In genomic region chr13:46822200-46822599, GRCm38 (mm10) we compare ENCODE assay signal across 24 mouse cellular contexts.
DNase-seq lines count a peak whose midpoint lies in the region; ATAC-seq and TF ChIP-seq lines count a peak whose summit lies in the region.
"Had no signal": no experiment of that assay in that cellular context is flagged by ENCODE, and none has a peak within 500 bp of the region (broad histone marks: within the 10 kb centered on the region; RNA-seq: fewer than 3 reads in every experiment).

No protein-coding gene starts in this region.

- no peak overlapping the region for H3K27ac ChIP-seq in MEL (ENCODE audit: control insufficient read depth, low read depth, low read length)
- H3K27ac ChIP-seq in midbrain, embryonic 15.5 days: no peak overlapping the region
- H3K27ac ChIP-seq: heart, adult 2 months; heart, embryonic 10.5 days; hindbrain, embryonic 10.5 days; hindbrain, embryonic 13.5 days; intestine, embryonic 15.5 days had no signal

- ATAC-seq in common myeloid progenitor, adult 5-6 weeks (replicated peaks; ENCODE audit: low read depth, poor library complexity, severe bottlenecking): peak; percentile 54
- no peak for ATAC-seq in midbrain, embryonic 15.5 days (replicated peaks)
- ATAC-seq: CD4-positive, CD25-positive, alpha-beta regulatory T cell, adult 4 months; forebrain, embryonic 16.5 days; hindbrain, embryonic 16.5 days; intestine, embryonic 15.5 days; Patski had no signal

- peak; percentile 59 to 73 for TF ChIP-seq EP300 in MEL (IDR thresholded peaks at IDR 0.05; ENCODE audit: low read depth in 1 of 2, low read length in 2 of 2)

- peak overlapping the region in 1 of 2 experiments; percentile 17; a peak in 1 of 4 replicates for H3K4me3 ChIP-seq in MEL (ENCODE audit: control insufficient read depth in 1 of 2, insufficient read depth in 1 of 2, low read depth in 2 of 2, low read length in 2 of 2)
- H3K4me3 ChIP-seq in midbrain, embryonic 15.5 days: no peak overlapping the region
- H3K4me3 ChIP-seq: heart, adult 2 months; heart, embryonic 10.5 days; hindbrain, embryonic 10.5 days; hindbrain, embryonic 13.5 days; intestine, embryonic 15.5 days had no signal

- H3K36me3 ChIP-seq in MEL (ENCODE audit: control insufficient read depth in 1 of 2, insufficient read depth in 2 of 2, low read length in 2 of 2): no peaks in the 10 kb centered on the region
- H3K36me3 ChIP-seq in midbrain, embryonic 15.5 days (replicated peaks): peaks cover 13% of the 10 kb centered on the region; the same call in 1 of the 2 replicates

- no peak for TF ChIP-seq CTCF in MEL (IDR thresholded peaks at IDR 0.05 in 2 of 3, conservative IDR thresholded peaks at IDR 0.05 in 1 of 3; ENCODE audit: control insufficient read depth in 1 of 3, insufficient read depth in 1 of 3, low read depth in 2 of 3, low read length in 3 of 3, poor library complexity in 1 of 3, severe bottlenecking in 1 of 3)

- peaks cover 0 to 13% of the 10 kb centered on the region in 2 experiments; a peak in 2 of 4 replicates for H3K4me1 ChIP-seq in MEL (ENCODE audit: control insufficient read depth in 1 of 2, insufficient read depth in 2 of 2, low read length in 2 of 2)
- H3K4me1 ChIP-seq in midbrain, embryonic 15.5 days: peaks cover 15% of the 10 kb centered on the region
- H3K4me1 ChIP-seq: heart, embryonic 10.5 days had no signal

- no peak for TF ChIP-seq POLR2A in MEL (IDR thresholded peaks at IDR 0.05; ENCODE audit: control insufficient read depth in 1 of 2, insufficient read depth in 1 of 2, low read depth in 1 of 2, low read length in 2 of 2, poor library complexity in 1 of 2)

- 64% methylated on average over 8 of the region's 8 CpGs for WGBS in midbrain, embryonic 15.5 days

- no peak overlapping the region for H3K9ac ChIP-seq in MEL (ENCODE audit: control insufficient read depth, low read depth, low read length, poor library complexity, severe bottlenecking)
- H3K9ac ChIP-seq in midbrain, embryonic 15.5 days: no peak overlapping the region
- H3K9ac ChIP-seq: hindbrain, embryonic 13.5 days; intestine, embryonic 15.5 days had no signal

- no peak for TF ChIP-seq RAD21 in MEL (IDR thresholded peaks at IDR 0.05; ENCODE audit: low read depth, low read length)

- no peaks in the 10 kb centered on the region for H3K79me2 ChIP-seq in MEL (ENCODE audit: control insufficient read depth, insufficient read depth, low read length, poor library complexity)

- H3K4me2 ChIP-seq in midbrain, embryonic 15.5 days: no peak overlapping the region
- H3K4me2 ChIP-seq: hindbrain, embryonic 13.5 days; intestine, embryonic 15.5 days had no signal

- H3K27me3 ChIP-seq in MEL (ENCODE audit: control insufficient read depth in 1 of 2, insufficient read depth in 2 of 2, low read length in 2 of 2): peaks cover 0 to 2% of the 10 kb centered on the region in 2 experiments; a peak in 1 of 4 replicates
- no peaks in the 10 kb centered on the region for H3K27me3 ChIP-seq in midbrain, embryonic 15.5 days (replicated peaks)
- H3K27me3 ChIP-seq: hindbrain, embryonic 13.5 days; intestine, embryonic 15.5 days; Patski had no signal

- DNase-seq in MEL (ENCODE audit: low read depth, low spot score) (peak; percentile 75), MEL-GATA-1-ER (ENCODE audit: extremely low read depth, low read depth) (peak; percentile 80)
- DNase-seq in kidney, postnatal 25 days: no peak
- DNase-seq in right cerebral cortex, postnatal 25 days: no peak
- DNase-seq: adrenal gland, postnatal 10 days; adrenal gland, postnatal 36 days; cerebellum, adult 11-12 months; cerebellum, adult 8-10 months; cerebellum, postnatal 10 days; cerebellum, postnatal 36 days; gastrocnemius, postnatal 10 days; gastrocnemius, postnatal 36 days; heart, adult 2 months; heart, postnatal 36 days had no signal

- H3K9me3 ChIP-seq in MEL (replicated peaks; ENCODE audit: insufficient read depth, low read length): no peaks in the 10 kb centered on the region
- H3K9me3 ChIP-seq in midbrain, embryonic 15.5 days: no peaks in the 10 kb centered on the region
- H3K9me3 ChIP-seq: heart, embryonic 10.5 days; hindbrain, embryonic 13.5 days; intestine, embryonic 15.5 days had no signal

TF ChIP-seq in MEL, 35 proteins besides CTCF, POLR2A, EP300 and RAD21:
- no peak for TF ChIP-seq MAFK (IDR thresholded peaks at IDR 0.05; ENCODE audit: borderline replicate concordance, low read depth, low read length)
- TF ChIP-seq CHD2 (IDR thresholded peaks at IDR 0.05; ENCODE audit: low read length): no peak
- TF ChIP-seq POLR2AphosphoS2 (IDR thresholded peaks at IDR 0.05; ENCODE audit: low read length): no peak
- TF ChIP-seq USF1 (IDR thresholded peaks at IDR 0.05; ENCODE audit: low read depth, low read length): no peak
- TF ChIP-seq CHD1 (IDR thresholded peaks at IDR 0.05; ENCODE audit: low read depth, low read length): no peak
- TF ChIP-seq BHLHE40 (IDR thresholded peaks at IDR 0.05; ENCODE audit: borderline replicate concordance, low read depth, low read length): 0 out of 2 replicates have a peak, but pooled peaks have one; percentile 8
- TF ChIP-seq TCF12 (IDR thresholded peaks at IDR 0.05; ENCODE audit: low read depth, low read length): peak; percentile 56
- no peak for TF ChIP-seq USF2 (IDR thresholded peaks at IDR 0.05; ENCODE audit: borderline replicate concordance in 1 of 2, insufficient read depth in 1 of 2, low read depth in 1 of 2, low read length in 2 of 2)
- TF ChIP-seq TAL1 (IDR thresholded peaks at IDR 0.05; ENCODE audit: low read length): peak; percentile 85
- TF ChIP-seq JUND (IDR thresholded peaks at IDR 0.05; ENCODE audit: low read depth, low read length): no peak
- peak; percentile 68 for TF ChIP-seq ETS1 (IDR thresholded peaks at IDR 0.05; ENCODE audit: low read depth, low read length)
- no peak for TF ChIP-seq ZNF384 (IDR thresholded peaks at IDR 0.05; ENCODE audit: low read depth, low read length)
- TF ChIP-seq ZKSCAN1 (IDR thresholded peaks at IDR 0.05; ENCODE audit: low read depth, low read length): no peak
- no peak for TF ChIP-seq E2F4 (IDR thresholded peaks at IDR 0.05; ENCODE audit: borderline replicate concordance, low read depth, low read length)
- no peak for TF ChIP-seq HCFC1 (IDR thresholded peaks at IDR 0.05; ENCODE audit: low read depth, low read length)
- TF ChIP-seq RCOR1 (IDR thresholded peaks at IDR 0.05; ENCODE audit: low read depth, low read length): no peak
- no peak for TF ChIP-seq ELF1 (IDR thresholded peaks at IDR 0.05; ENCODE audit: low read depth, low read length)
- TF ChIP-seq MAZ (IDR thresholded peaks at IDR 0.05; ENCODE audit: low read depth, low read length): no peak
- TF ChIP-seq SIN3A (IDR thresholded peaks at IDR 0.05; ENCODE audit: low read length): no peak; the same call in 1 of the 2 replicates
- no peak for TF ChIP-seq GABPA (IDR thresholded peaks at IDR 0.05; ENCODE audit: low read depth, low read length)
- TF ChIP-seq TBP (IDR thresholded peaks at IDR 0.05; ENCODE audit: low read depth, low read length): no peak
- TF ChIP-seq SMC3 (IDR thresholded peaks at IDR 0.05; ENCODE audit: low read depth, low read length): no peak
- TF ChIP-seq ZC3H11A (IDR thresholded peaks at IDR 0.05; ENCODE audit: low read depth, low read length): no peak
- no peak for TF ChIP-seq MXI1 (IDR thresholded peaks at IDR 0.05; ENCODE audit: low read depth, low read length)
- no peak for TF ChIP-seq MYC (IDR thresholded peaks at IDR 0.05; ENCODE audit: low read depth, low read length)
- TF ChIP-seq NRF1 (IDR thresholded peaks at IDR 0.05; ENCODE audit: insufficient read depth, low read depth, low read length, poor library complexity, severe bottlenecking): no peak
- TF ChIP-seq GATA1 (IDR thresholded peaks at IDR 0.05; ENCODE audit: low read depth, low read length): peak; percentile 59
- no peak for TF ChIP-seq UBTF (IDR thresholded peaks at IDR 0.05; ENCODE audit: borderline replicate concordance, insufficient read depth, low read depth, low read length)

Comparison
In these comparisons a context has a peak if more than half of its experiments do, and no peak if none do; other contexts are left out.
1. DNase-seq: peak in MEL (single experiment) and MEL-GATA-1-ER (single experiment); none in kidney, postnatal 25 days (0 of 2) and right cerebral cortex, postnatal 25 days (single experiment).